Mouse (Mus musculus) c-Kit-negative CD71-positive TER-119-positive erythroid progenitor cells, embryonic 14.5 days (primary cell): ENCODE measurements around the gene Psme3.
"Not testable (repeated sequence)": the region's sequence is repeated elsewhere in the genome, so short reads cannot be mapped to it uniquely, and the experiment has no call there.

Experiments used
- DNase-seq: peaks from one replicate; pipeline ENCODE4 v3.0.0-alpha.2; 2013; ENCODE audit warnings: low read depth, low spot score

Gene Psme3

GRCm38 (mm10) chr11:101312150-101312549 is 3.9 kb upstream of the Psme3 start:
- DNase-seq: no peak

- DNase-seq: no peak
These were observed 1.4 kb upstream of the Psme3 start for GRCm38 (mm10) chr11:101314567-101314966.

GRCm38 (mm10) chr11:101315082-101315650 is 847 bp upstream of the Psme3 start:
- DNase-seq: peak; percentile 37

- no peak for DNase-seq
These were observed 496 bp downstream of the Psme3 start for GRCm38 (mm10) chr11:101316501-101316917.

- no peak for DNase-seq
These were observed 7.6 kb downstream of the Psme3 start for GRCm38 (mm10) chr11:101323609-101324008.

- DNase-seq: no peak
These were observed 8.8 kb downstream of the Psme3 start, which contains the start of gene Aoc2 for GRCm38 (mm10) chr11:101324763-101325162. Gene Aoc2 (plus strand): TSS chr11:101325063.

GRCm38 (mm10) chr11:101325201-101325600 is 9.2 kb downstream of the Psme3 start:
- not testable (repeated sequence) for DNase-seq

GRCm38 (mm10) chr11:101326147-101326546 is 10.1 kb downstream of the Psme3 start:
- no peak for DNase-seq

- no peak for DNase-seq
These were observed 11.3 kb downstream of the Psme3 start for GRCm38 (mm10) chr11:101327311-101327710.

- DNase-seq: no peak
These were observed 13.1 kb downstream of the Psme3 start for GRCm38 (mm10) chr11:101328941-101329635.

- DNase-seq: no peak
These were observed 14.4 kb downstream of the Psme3 start, which contains the start of gene Aoc3 for GRCm38 (mm10) chr11:101330371-101330924. Gene Aoc3 (plus strand): TSS chr11:101330605.

- not testable (repeated sequence) for DNase-seq
These were observed 14.9 kb downstream of the Psme3 start for GRCm38 (mm10) chr11:101330961-101331360.

- no peak for DNase-seq
These were observed 16.5 kb downstream of the Psme3 start for GRCm38 (mm10) chr11:101332537-101332936.

GRCm38 (mm10) chr11:101334023-101334422 is 18.0 kb downstream of the Psme3 start:
- DNase-seq: no peak

- no peak for DNase-seq
These were observed 18.5 kb downstream of the Psme3 start for GRCm38 (mm10) chr11:101334516-101334915.

GRCm38 (mm10) chr11:101335685-101336084 is 19.7 kb downstream of the Psme3 start:
- no peak for DNase-seq

GRCm38 (mm10) chr11:101338123-101338760 is 22.2 kb downstream of the Psme3 start:
- no peak for DNase-seq

- no peak for DNase-seq
These were observed 31.2 kb downstream of the Psme3 start for GRCm38 (mm10) chr11:101347083-101347775.

GRCm38 (mm10) chr11:101348774-101349173 is 32.8 kb downstream of the Psme3 start:
- DNase-seq: no peak

GRCm38 (mm10) chr11:101349216-101349615 is 33.2 kb downstream of the Psme3 start:
- no peak for DNase-seq

- DNase-seq: no peak
These were observed 35.2 kb downstream of the Psme3 start for GRCm38 (mm10) chr11:101351100-101351720.
